Mouse (Mus musculus): ENCODE measurements around the gene Il4i1.
A peak's percentile ranks its signal among the peaks of the same experiment; 100 is the strongest.

The Il4i1 gene

GRCm38 (mm10) chr7:44815721-44816469 is at the start of gene Il4i1, which contains the start of gene Nup62:
TSS of gene Il4i1 (plus strand) at chr7:44816387.
TSS of gene Nup62 (plus strand) at chr7:44816088.
- peak; percentile 99 to 100 for DNase-seq

- no peak for DNase-seq
Measured at GRCm38 (mm10) chr7:44768129-44768528, 48.1 kb upstream of the Il4i1 start.

DNA sequence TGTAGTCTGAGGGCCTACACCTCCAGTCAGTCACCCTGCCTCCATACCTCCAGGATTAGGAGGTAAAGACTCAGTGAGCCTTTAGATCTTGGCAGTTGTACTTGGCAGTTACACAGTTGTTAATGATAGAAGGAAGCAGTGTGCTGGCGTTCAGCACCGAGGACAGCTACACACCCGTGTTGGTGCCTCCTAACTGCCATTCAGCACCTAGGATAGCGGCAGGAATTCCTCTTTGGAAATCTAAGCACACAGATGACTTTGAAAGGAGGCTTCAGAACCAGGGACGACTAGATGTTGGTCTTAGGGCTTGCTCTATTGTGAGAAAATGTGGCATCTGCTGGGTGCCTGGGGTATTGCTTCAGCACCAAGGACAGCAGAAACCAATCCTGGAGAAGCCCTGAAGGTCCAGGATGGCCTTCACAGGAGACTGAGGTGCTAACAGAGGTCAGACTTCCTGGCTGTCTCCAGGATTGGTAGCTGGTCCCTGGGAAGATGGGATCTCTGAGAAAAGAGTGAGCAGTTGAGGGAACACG is 46.1 kb upstream of the Il4i1 start:
- peak; percentile 62 to 80 for DNase-seq

GRCm38 (mm10) chr7:44772591-44773204 is 43.5 kb upstream of the Il4i1 start:
- DNase-seq = no peak

GRCm38 (mm10) chr7:44776849-44777498 is 39.2 kb upstream of the Il4i1 start:
- peak in 1 of 2 experiments; percentile 19 for DNase-seq

DNA sequence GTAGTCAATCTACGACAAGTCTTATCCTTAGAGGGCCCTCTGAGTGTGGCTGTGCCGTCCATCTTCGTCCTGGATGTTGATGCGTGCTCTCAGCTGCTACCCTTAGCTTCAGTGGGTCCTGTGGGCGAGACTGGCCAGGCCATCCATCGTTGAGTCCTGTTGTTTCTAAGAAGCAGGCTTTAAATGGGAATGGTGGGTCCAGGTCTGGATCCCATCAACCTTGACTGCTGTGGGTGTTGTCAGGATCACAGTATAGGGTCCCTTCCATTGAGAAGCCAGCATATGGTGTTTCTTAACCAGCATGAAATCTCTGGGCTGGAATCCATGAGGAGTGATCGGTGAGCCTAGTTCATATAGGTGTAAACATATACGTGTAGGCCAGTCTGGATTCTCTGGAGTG is 36.1 kb upstream of the Il4i1 start:
- peak in 1 of 2 experiments; percentile 3 for DNase-seq

DNA sequence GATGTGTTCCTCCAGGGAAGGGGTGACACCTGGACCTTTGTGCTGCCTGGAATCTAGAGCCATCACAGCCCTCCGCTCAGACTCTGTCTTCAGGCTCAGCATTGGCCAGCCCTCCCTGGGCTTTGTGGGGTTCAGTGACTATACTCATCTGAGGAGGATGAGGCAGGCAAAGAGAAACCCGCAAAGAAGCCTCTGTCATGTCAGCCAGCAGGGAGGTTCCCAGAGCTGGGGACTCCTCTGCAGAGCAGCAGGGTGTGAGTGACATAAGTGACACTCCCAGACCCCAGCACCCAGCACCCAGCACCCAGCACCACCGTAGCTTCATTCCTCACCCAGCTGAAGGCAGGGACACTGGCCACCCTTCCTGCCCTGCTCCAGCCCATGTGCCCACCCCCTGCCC is 26.7 kb upstream of the Il4i1 start:
- no peak for DNase-seq

- no peak for DNase-seq
Measured at GRCm38 (mm10) chr7:44790066-44790465, 26.1 kb upstream of the Il4i1 start.

DNA sequence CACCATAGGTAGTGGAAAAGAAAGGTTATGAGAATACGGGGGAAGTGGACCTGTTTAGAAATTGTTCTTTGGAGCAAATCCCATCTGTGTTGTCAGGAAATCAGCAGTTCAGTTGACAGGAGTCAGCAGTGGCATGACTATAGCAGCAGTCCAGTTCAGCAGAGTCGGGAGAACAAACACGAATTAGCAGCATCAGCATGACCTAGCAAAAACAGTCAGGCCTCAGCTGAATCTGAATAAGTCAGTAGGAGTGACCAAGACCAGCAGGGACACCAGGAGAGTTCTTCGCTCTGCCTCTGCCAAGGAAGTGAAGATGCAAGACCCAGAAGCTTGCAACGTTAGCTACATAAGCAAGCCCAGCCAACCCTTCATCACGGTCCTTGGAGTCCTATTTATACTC is 23.4 kb upstream of the Il4i1 start:
- no peak for DNase-seq

DNA sequence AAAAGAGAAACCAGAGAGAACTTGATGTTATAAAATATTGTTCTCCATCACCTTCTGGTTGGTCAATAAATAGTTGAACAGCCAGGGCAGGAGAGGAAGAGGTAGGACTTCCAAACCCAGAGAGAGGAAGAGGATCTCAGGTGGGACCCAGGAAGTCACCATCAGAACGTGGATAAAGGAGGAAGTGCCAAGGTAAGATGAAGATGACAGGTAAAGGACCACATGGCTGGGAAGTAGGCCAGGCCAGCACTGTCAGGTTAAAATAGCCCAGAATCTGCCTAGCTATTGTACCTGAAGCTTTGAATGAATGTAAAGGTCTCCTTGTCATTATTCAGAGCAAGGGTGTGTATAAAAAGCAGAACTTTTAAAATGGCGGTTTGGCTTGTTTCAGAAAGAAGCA is 7.3 kb upstream of the Il4i1 start:
- DNase-seq = no peak

GRCm38 (mm10) chr7:44809466-44809865 is 6.7 kb upstream of the Il4i1 start:
- DNase-seq = no peak

- DNase-seq = no peak
Measured at GRCm38 (mm10) chr7:44810365-44810764, 5.8 kb upstream of the Il4i1 start.

DNA sequence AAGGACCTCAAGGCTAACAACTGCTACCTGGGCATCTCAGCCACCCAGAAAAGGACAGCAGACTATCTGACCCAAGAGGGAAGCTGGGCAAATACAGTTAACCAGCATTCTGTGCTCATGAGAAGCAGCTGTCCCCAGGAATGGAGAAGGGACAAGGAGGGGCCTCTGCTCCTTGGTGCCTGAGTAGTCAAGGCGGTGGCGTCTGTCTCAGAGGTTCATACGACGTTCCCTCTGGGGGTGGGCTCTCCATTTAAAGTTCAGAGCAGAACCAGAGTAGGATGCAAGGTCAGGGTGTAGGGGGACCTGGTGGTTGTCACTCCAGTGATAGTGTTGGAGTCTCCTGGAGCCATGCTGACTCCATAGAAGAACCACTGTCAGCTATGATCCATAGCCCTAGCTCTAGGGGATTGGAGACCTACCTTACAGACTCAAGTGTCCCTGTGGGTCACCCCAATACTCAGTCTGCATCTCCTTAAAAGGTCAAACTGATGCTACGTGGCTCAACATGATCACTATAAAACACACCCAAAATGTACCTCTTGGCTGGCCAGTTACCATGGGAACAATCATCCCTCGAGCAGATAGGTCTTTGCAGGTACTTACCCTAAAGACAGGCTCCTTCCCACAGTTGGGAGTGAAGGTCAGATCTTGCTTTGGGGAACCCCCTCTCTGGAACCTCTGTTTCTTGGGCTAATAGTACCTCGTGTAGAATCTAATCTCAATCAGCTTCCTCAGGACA is 5.2 kb upstream of the Il4i1 start:
- no peak for DNase-seq

DNA sequence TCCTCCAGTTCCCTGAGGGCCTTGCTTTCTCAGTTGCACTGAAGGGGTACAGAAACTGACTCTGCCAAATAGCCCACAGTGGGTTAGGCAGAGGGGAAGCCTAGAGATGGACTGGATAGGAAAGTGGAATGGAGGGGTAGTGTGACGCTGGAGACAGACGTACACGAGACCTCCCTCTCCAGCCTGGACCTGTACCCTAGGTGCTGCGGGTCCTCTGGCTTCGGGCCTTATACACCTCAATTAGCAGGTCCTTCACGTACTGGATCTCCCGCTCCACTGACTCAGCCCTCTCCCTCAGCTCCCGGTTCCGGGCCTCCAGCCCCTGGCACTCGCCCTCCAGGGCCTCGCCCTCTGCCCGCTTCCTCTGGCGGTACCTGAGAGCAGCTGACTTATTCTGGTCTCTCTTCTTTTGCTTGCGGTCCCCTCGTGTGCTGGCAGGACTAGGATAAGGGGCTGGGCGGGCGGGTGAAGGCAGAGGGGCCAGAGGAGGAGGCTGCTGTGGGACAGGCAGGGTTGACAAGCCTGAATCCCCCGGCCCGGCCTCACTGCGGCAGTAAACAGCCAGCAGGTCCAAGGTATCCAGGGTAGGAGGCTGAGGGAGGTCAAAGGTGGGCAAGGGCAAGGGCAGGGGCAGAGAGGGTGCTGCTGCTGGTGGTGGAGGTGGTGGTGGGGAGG is 3.4 kb upstream of the Il4i1 start:
- DNase-seq = no peak

DNA sequence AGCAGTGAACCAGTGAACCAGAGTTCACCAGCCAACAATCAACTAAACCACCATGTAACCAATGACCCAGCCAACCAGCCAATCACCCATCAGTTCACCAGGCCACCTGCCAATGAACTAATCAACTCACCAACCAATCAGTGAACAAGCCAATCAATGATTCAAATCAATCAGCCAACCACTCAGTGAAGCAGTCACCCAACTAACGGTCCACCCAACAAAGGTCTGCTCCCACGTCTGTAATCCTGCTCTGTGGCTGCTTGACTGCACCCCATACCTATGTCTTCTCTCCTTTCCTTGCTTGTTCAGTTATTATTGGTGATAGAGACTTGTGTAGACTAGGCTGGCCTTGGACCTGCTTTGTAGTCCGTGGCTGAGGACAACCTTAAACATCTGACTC is 2.2 kb upstream of the Il4i1 start:
- DNase-seq = no peak

GRCm38 (mm10) chr7:44814423-44814822 is 1.8 kb upstream of the Il4i1 start:
- DNase-seq = no peak

GRCm38 (mm10) chr7:44814952-44815553 is 1.1 kb upstream of the Il4i1 start:
- no peak for DNase-seq

GRCm38 (mm10) chr7:44816470-44817021 is 359 bp downstream of the Il4i1 start, which contains the start of gene Atf5:
TSS of gene Atf5 (minus strand) at chr7:44816658.
- DNase-seq = peak in 1 of 2 experiments; percentile 85

DNA sequence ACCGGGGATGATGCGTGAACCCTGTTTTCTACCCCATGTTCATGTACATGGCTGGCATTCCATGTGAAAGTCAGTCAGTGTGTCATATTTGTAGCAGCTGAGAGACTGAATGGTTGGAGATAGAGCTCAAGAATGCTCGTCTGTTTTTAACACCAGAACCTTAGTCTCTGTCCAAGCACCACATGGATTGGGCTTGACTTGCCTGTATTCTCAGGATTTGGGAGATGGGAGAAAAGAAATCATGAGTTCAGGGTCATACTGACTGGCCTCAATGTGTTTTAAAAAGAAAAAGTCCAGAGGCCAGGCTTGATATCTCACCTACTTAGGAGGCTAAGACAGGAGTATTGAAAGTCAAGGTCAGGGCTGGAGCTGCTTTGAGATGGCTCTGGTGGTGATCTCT is 1.3 kb downstream of the Il4i1 start:
- DNase-seq = no peak

DNA sequence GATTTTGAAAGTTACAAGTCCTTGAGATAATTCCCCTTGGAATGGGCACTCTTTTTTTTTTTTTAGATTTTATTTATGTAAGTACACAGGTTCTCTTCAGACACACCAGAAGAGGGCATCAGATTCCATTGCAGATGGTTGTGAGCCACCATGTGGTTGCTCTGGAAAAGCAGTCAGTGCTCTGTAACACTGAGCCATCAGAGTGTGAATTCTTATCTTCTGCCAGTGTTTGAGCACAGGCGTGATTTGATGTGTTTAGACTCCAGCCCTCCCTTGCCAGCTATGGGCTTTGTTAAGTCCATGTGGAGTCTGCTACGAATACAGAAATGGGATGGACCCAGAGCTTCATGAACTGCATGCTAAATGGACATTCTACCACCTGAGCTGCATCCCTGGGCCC is 2.0 kb downstream of the Il4i1 start:
- DNase-seq = peak in 1 of 2 experiments; percentile 48

DNA sequence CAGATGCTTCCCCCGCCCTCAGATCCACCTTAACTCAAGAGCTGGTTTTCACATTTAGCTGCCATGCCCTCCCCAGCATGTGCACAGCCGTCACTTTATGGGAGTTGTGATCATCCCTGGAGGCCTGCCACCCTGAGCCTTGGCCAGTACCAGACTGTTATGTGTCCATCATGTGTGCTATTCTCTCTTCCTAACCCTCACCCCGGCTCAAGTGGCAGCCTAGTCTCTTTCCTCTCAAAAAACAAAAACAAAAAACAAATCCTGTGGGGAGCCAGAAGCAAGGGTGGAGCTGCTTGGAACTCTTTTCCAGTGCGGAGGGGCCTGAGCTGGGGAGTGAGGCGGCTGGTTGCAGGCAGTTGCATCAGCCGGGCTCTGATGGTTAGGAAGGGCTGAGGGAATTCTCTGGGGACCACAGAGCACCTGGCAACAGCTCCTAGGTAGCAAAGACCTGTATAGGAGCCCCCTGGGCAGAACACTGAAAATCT is 2.6 kb downstream of the Il4i1 start:
- DNase-seq = peak in 1 of 2 experiments; percentile 57
